In the genomic region with DNA sequence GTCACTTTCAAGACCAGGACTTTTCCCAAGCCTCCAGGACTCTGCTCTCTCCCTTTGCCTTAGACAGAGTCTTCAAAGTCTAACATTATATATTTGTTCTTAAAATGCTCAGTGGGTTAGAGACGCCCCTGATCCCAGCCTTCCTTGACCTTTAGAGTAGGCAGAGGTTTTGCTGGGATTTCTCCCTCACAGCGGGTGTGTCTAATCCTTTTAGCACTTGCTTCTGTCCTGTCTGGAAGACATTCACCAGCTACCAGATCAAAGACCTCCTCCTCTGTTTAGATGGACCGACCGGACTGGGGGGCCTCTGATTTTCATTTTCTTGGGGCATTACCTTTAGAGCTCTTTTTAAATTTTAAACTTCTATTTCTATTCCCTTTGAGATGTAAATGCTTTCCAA, we compare ENCODE assay signal across 14 mouse cellular contexts.
"Had no signal": no experiment of that assay in that cellular context is flagged by ENCODE, and none has a peak within 500 bp of the region (broad histone marks: within the 10 kb centered on the region; RNA-seq: fewer than 3 reads in every experiment).

No protein-coding gene starts in this region.

- H3K4me2 ChIP-seq: kidney, embryonic 15.5 days; limb, embryonic 12.5 days; liver, embryonic 13.5 days; lung, embryonic 15.5 days; neural tube, embryonic 13.5 days had no signal

- H3K27ac ChIP-seq: kidney, embryonic 15.5 days; limb, embryonic 12.5 days; liver, embryonic 13.5 days; lung, embryonic 15.5 days; macrophage; neural tube, embryonic 13.5 days; stomach, postnatal 0 days had no signal

- H3K27me3 ChIP-seq: limb, embryonic 12.5 days; liver, embryonic 13.5 days; lung, embryonic 15.5 days; megakaryocyte, embryonic 14.5 days; neural tube, embryonic 13.5 days had no signal

- H3K9me3 ChIP-seq: kidney, embryonic 15.5 days; limb, embryonic 12.5 days; liver, embryonic 13.5 days; lung, embryonic 15.5 days; megakaryocyte, embryonic 14.5 days; neural tube, embryonic 13.5 days had no signal

- H3K9ac ChIP-seq: kidney, embryonic 15.5 days; limb, embryonic 12.5 days; liver, embryonic 13.5 days; liver, postnatal 0 days; lung, embryonic 15.5 days; neural tube, embryonic 13.5 days had no signal

- ATAC-seq: intestine, embryonic 16.5 days; liver, postnatal 0 days had no signal

- H3K36me3 ChIP-seq: kidney, embryonic 15.5 days; limb, embryonic 12.5 days; liver, embryonic 13.5 days; lung, embryonic 15.5 days; neural tube, embryonic 13.5 days had no signal

- DNase-seq: kidney, adult 2 months; kidney, postnatal 14 days; liver; liver, embryonic 13.5 days; liver, postnatal 0 days; lung, postnatal 14 days had no signal

- H3K4me1 ChIP-seq: kidney, embryonic 15.5 days; limb, embryonic 12.5 days; liver, embryonic 13.5 days; lung, embryonic 15.5 days; megakaryocyte, embryonic 14.5 days; neural tube, embryonic 13.5 days had no signal

- H3K4me3 ChIP-seq: kidney, embryonic 15.5 days; limb, embryonic 12.5 days; liver, embryonic 13.5 days; lung, embryonic 15.5 days; megakaryocyte, embryonic 14.5 days; neural tube, embryonic 13.5 days had no signal
